Mouse (Mus musculus) 3134 (cell line): ENCODE data around the gene Btg2.

Experiments
- DNase-seq: peaks from one replicate; pipeline ENCODE4 v3.0.0-alpha.2; 2011; ENCODE audit warnings: low spot score; ENCODE audit not compliant: insufficient read length; ENCODE audit errors: extremely low read depth

Gene Btg2

GRCm38 (mm10) chr1:134059739-134060695 is 18.9 kb downstream of the Btg2 start:
- DNase-seq: no peak

DNA sequence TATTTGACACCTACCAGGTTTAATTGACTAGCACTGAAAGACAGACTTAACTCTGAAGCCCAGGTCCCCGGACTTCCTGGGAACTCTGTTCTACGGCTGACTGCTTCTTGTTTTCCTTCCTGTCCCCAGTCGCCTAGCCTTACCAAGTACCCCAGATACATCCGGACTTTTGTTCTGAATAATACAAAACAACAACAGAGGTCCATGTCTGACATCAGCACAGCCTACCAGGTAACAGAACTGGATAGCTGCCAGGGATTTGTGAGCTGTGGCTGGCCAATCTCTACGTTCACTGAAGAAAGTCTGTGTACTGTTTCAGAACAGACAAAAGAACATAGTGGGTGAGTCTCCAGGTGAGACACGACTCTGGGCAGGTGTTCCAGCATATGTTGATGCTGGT is 20.1 kb downstream of the Btg2 start:
- no peak for DNase-seq

- DNase-seq: no peak
Measured at GRCm38 (mm10) chr1:134057736-134058135, 21.2 kb downstream of the Btg2 start.

GRCm38 (mm10) chr1:134056285-134056684 is 22.6 kb downstream of the Btg2 start:
- DNase-seq: no peak

DNA sequence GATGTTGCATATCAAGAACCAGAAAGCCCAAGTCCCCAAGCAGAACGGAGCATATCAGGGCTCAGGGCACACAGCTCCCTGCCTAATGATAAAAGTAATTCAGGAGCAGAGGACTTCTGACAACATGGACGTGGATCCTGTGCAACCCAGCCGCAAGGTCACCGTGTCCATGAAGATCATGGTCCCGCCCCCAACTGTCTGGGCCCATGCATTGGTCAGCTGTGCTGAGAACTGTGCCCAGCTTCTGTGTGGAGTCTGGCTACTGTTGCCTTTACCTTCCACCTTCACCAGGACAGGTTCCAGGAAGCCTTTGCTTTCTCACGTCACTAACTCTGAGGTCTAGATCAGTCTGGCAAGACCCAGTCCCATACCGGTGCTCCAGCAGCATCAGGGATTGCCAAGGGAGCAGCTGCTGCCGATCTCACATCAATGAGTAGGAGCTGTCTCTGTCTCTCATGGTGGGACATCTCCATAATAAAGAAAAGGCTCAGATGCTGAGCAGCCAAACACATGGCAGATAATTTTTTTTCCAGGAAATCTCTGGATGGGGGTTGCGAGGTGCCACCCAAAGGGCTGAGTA is 23.2 kb downstream of the Btg2 start:
- no peak for DNase-seq

- no peak for DNase-seq
Measured at GRCm38 (mm10) chr1:134055058-134055457, 23.9 kb downstream of the Btg2 start.

GRCm38 (mm10) chr1:134053207-134053606 is 25.7 kb downstream of the Btg2 start:
- DNase-seq: no peak

DNA sequence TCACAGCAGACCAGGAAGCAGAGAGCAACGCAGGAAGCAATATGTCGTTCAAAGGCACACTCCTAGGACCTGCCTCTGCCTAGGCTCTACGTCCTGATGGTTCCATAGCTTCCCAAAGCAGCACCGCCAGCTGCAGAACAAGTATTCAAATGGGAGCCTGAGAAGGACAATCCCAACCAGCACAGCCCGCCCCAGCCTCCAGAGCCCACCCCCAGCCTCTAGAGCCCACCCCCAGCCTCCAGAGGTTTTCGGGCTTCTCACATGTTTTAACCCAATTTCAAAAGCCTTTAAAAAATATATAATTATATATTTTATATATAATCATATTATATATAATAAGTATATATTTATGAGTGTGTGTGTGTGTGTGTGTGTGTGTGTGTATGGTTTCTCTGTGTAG is 29.4 kb downstream of the Btg2 start:
- no peak for DNase-seq

DNA sequence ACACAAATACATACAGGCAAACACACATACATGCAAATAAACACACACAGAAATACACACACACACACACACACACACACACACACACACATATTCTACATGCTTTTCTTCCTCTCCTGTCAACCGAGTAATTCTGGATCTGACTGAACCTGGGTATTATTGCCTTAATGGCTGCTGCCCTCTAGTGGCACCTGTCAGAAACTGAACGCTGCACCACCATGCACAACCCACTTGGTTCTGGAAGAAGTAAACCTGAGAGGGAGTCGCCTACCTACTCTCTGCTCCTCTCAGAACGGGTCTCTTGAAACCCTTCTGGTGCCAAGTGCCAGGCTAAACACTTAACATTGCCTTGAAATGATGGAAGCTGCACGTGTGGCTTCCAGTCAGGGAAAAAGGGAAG is 30.2 kb downstream of the Btg2 start:
- DNase-seq: no peak

DNA sequence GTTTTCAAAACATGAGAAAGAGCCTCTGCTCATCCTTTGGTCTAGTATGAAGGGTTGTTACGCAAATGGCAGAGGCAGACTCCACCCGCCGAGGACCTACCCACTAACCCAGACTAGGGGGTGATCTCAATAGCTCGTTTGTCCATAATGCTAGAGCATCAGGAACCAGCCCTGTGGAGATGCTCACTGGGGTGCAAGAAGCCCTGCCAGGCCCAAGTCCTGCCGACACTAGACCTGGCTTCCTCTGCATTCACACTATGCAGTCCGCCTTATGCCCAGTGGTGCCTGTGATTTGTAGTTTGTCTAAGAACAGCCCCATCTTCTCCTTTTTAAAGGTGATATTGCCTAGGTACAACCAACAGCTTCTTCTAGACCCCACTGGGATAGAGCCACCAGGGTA is 31.5 kb downstream of the Btg2 start:
- no peak for DNase-seq

DNA sequence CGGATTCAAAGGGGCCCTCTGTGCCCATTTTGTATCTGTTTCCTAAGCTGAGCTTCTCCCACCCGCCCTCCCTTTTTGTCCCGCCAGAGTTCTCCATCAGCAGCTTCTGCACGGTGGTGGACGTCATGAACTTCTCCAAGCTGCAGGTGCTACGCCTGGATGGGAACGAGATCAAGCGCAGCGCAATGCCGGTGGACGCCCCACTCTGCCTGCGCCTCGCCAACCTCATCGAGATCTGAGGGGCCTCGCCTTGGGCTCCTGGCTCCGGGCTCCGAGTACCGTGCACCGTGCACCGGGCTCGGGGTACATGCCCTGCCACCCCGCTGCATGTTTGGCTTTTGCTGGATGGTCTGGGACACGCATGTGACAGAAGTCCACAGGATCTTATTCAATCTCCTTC is 32.5 kb downstream of the Btg2 start:
- no peak for DNase-seq

GRCm38 (mm10) chr1:134045971-134046370 is 32.9 kb downstream of the Btg2 start:
- peak; percentile 32 for DNase-seq

DNA sequence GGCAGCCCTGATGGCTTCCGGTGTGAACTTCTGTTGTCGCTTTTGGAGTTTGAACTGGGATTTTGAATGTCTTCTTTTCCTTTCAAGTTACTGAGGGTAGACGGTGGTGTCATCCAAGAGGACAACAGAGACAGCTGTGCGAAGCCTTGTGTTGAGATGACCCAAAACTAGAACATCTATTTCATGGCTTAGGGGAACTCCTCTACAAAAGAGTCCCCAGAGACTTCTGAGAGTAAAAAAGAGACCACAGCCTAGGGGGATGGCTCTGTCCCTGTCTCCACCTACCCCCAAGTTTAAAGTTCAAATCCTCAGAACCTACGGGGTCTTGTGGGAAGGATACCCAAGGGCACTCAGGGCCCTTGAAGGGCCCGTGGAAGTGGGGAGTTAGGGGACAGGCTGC is 34.1 kb downstream of the Btg2 start:
- DNase-seq: no peak

DNA sequence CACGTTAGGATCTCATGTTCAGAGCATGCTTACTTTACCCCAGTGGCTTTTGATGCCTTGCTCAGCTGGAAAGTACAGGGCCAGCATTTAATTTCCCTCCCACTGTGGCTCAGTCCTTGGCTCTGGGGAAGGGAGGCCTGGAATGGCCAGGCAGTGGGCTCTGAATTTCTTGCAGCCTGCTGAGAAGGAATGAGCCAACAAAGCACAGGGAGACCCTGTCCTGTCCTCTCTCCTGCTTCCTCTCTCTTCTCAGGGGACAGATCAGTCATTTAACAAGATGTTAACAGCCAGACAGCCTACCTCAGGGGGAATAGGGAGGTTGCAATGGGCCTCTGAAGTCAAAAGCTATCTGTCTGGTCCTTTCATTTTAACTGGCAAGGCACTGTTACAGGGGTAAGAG is 36.6 kb downstream of the Btg2 start:
- DNase-seq: no peak

- no peak for DNase-seq
Measured at GRCm38 (mm10) chr1:134041900-134042299, 37.0 kb downstream of the Btg2 start.

- peak; percentile 75 for DNase-seq
Measured at GRCm38 (mm10) chr1:134039361-134039760, 39.6 kb downstream of the Btg2 start.

GRCm38 (mm10) chr1:134038336-134038735 is 40.6 kb downstream of the Btg2 start:
- DNase-seq: peak; percentile 11

GRCm38 (mm10) chr1:134037172-134037571 is 41.7 kb downstream of the Btg2 start, which contains the start of gene Fmod:
Fmod (plus strand) TSS chr1:134037254.
- DNase-seq: no peak

GRCm38 (mm10) chr1:134036492-134036891 is 42.4 kb downstream of the Btg2 start:
- no peak for DNase-seq

- DNase-seq: no peak
Measured at GRCm38 (mm10) chr1:134028161-134028846, 50.6 kb downstream of the Btg2 start.

DNA sequence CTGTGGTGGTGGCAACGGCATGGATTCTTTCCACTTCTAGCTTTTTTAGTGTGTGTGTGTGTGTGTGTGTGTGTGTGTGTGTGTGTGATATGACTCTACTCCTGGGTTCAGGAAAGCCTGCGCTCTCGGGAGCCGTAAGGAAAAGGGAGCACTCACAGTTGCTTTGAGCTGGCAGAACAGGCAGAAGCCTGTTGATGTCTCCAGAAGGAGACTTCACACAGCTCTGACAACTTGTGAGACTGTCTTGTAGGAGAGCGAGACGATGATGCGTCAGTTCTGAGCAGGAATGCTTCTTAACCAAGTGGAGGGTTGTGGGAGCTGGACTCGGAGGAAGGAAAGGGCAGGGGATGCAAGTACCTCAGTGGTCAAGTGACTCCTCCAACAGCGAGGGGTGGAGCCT is 52.2 kb downstream of the Btg2 start:
- no peak for DNase-seq
